Mouse (Mus musculus): ENCODE measurements around the gene Gm14419.
"Not testable (repeated sequence)": the region's sequence is repeated elsewhere in the genome, so short reads cannot be mapped to it uniquely, and the experiment has no call there.

Gene Gm14419

GRCm38 (mm10) chr2:177000656-177001055 is at the start of gene Gm14419:
Gene Gm14419, plus strand, starts transcription at chr2:177000956.
- DNase-seq (ENCODE audit: extremely low spot score): not testable (repeated sequence)
